Comparison of ENCODE assay signal across 8 mouse cellular contexts in genomic region chr13:52041467-52042421, GRCm38 (mm10).
DNase-seq lines count a peak whose midpoint lies in the region; ATAC-seq and TF ChIP-seq lines count a peak whose summit lies in the region.

No protein-coding gene starts in this region.

- H3K27ac ChIP-seq in hindbrain, embryonic 15.5 days (replicated peaks) = peak overlapping the region; percentile 47
- H3K27ac ChIP-seq in limb, embryonic 14.5 days (replicated peaks; ENCODE audit: low read depth, low read length) = peak overlapping the region; percentile 55
- no peak overlapping the region; the same call in 1 of the 2 replicates for H3K27ac ChIP-seq in midbrain, embryonic 14.5 days (replicated peaks; ENCODE audit: low read depth, low read length)

- H3K4me2 ChIP-seq in hindbrain, embryonic 15.5 days = peak overlapping the region; percentile 27; the same call in 1 of the 2 replicates
- peak overlapping the region; percentile 6; the same call in 1 of the 2 replicates for H3K4me2 ChIP-seq in limb, embryonic 14.5 days (replicated peaks; ENCODE audit: low read depth, low read length, severe bottlenecking)
- no peak overlapping the region for H3K4me2 ChIP-seq in midbrain, embryonic 14.5 days (ENCODE audit: low read length)

- H3K36me3 ChIP-seq in hindbrain, embryonic 15.5 days = no peaks in the 10 kb centered on the region
- H3K36me3 ChIP-seq in limb, embryonic 14.5 days (ENCODE audit: control insufficient read depth, insufficient read depth, low read length) = no peaks in the 10 kb centered on the region
- H3K36me3 ChIP-seq in midbrain, embryonic 14.5 days (ENCODE audit: control insufficient read depth, insufficient read depth, low read length) = no peaks in the 10 kb centered on the region

- no peak overlapping the region for H3K4me3 ChIP-seq in hindbrain, embryonic 15.5 days
- H3K4me3 ChIP-seq in limb, embryonic 14.5 days (replicated peaks; ENCODE audit: low read length) = no peak overlapping the region
- H3K4me3 ChIP-seq in midbrain, embryonic 14.5 days (replicated peaks; ENCODE audit: low read depth, low read length) = no peak overlapping the region

- ATAC-seq in frontal cortex, adult (ENCODE audit: low TSS enrichment) = peak; percentile 38; the same call in 1 of the 2 replicates
- ATAC-seq in hindbrain, embryonic 15.5 days (ENCODE audit: low FRiP score, low read depth) = peak; percentile 52; the same call in 1 of the 2 replicates
- ATAC-seq in limb, embryonic 14.5 days (ENCODE audit: low FRiP score, low read depth) = no peak
- ATAC-seq in midbrain, embryonic 14.5 days (ENCODE audit: low FRiP score, low TSS enrichment) = no peak; the same call in 1 of the 2 replicates

- DNase-seq in frontal cortex, postnatal 36 days (ENCODE audit: low spot score in 2 of 2) = no peak
- peak; percentile 52 to 53 for DNase-seq in cerebellum, adult 18-20 months
- peak; percentile 73 for DNase-seq in gastrocnemius, postnatal 14 days
- peak; percentile 72 for DNase-seq in limb, embryonic 14.5 days (ENCODE audit: low spot score)
- peak; percentile 44 for DNase-seq in midbrain, embryonic 14.5 days
- no peak for DNase-seq in embryo, embryonic 10.5 days (ENCODE audit: low spot score)

- intact Hi-C loops in gastrocnemius, postnatal 14 days (cut with DNase I; ENCODE audit: low total_unique reads) = no loop called here

- H3K27me3 ChIP-seq in hindbrain, embryonic 15.5 days = no peaks in the 10 kb centered on the region
- no peaks in the 10 kb centered on the region for H3K27me3 ChIP-seq in limb, embryonic 14.5 days (ENCODE audit: control insufficient read depth, insufficient read depth, low read length)
- H3K27me3 ChIP-seq in midbrain, embryonic 14.5 days (ENCODE audit: control insufficient read depth, insufficient read depth, low read length) = no peaks in the 10 kb centered on the region

- no peak for TF ChIP-seq POLR2A in limb, embryonic 14.5 days (IDR thresholded peaks at IDR 0.05; ENCODE audit: borderline replicate concordance, extremely low read depth, insufficient read depth, insufficient read length)

- H3K4me1 ChIP-seq in hindbrain, embryonic 15.5 days (replicated peaks) = peaks cover 29% of the 10 kb centered on the region
- H3K4me1 ChIP-seq in limb, embryonic 14.5 days (ENCODE audit: control insufficient read depth, insufficient read depth, low read length) = peaks cover 17% of the 10 kb centered on the region
- peaks cover 9% of the 10 kb centered on the region; the same call in 1 of the 2 replicates for H3K4me1 ChIP-seq in midbrain, embryonic 14.5 days (ENCODE audit: control insufficient read depth, insufficient read depth, low read length)

- WGBS in hindbrain, embryonic 15.5 days = 31% methylated on average over 15 of the region's 15 CpGs
- WGBS in limb, embryonic 14.5 days = 41% methylated on average over 15 of the region's 15 CpGs
- 60% methylated on average over 15 of the region's 15 CpGs for WGBS in midbrain, embryonic 14.5 days

- H3K9me3 ChIP-seq in hindbrain, embryonic 15.5 days = no peaks in the 10 kb centered on the region
- H3K9me3 ChIP-seq in limb, embryonic 14.5 days (ENCODE audit: control insufficient read depth, low read length) = no peaks in the 10 kb centered on the region
- no peaks in the 10 kb centered on the region for H3K9me3 ChIP-seq in midbrain, embryonic 14.5 days (ENCODE audit: control insufficient read depth, low read length)

- no peak overlapping the region for H3K9ac ChIP-seq in hindbrain, embryonic 15.5 days
- no peak overlapping the region for H3K9ac ChIP-seq in limb, embryonic 14.5 days (ENCODE audit: low read depth, low read length, severe bottlenecking)
- no peak overlapping the region for H3K9ac ChIP-seq in midbrain, embryonic 14.5 days (replicated peaks; ENCODE audit: low read length)

Comparison
In these comparisons a context has a peak if more than half of its experiments do, and no peak if none do; other contexts are left out.
1. ATAC-seq: peak in frontal cortex, adult (single experiment) and hindbrain, embryonic 15.5 days (single experiment); none in limb, embryonic 14.5 days (single experiment) and midbrain, embryonic 14.5 days (single experiment).
2. DNase-seq: peak in cerebellum, adult 18-20 months (2 of 2), gastrocnemius, postnatal 14 days (single experiment), limb, embryonic 14.5 days (single experiment) and midbrain, embryonic 14.5 days (single experiment); none in frontal cortex, postnatal 36 days (0 of 2) and embryo, embryonic 10.5 days (single experiment).